Mouse (Mus musculus) heart, embryonic 14.5 days (tissue): ENCODE measurements around the gene Cnbd2. TPM values are rescaled to one million over a fixed set of nuclear protein-coding genes. Genes with fewer than 3 reads are reported as not detected.

ENCODE experiments used
- ATAC-seq: fragments of 200-750 bp; cut with Nextera tagmentation; 2 replicates; pipeline ENCODE4 v1.8.0; 2017; ENCODE audit warnings: low read depth, moderate TSS enrichment; ENCODE audit not compliant: insufficient number of reproducible peaks, insufficient read depth, low FRiP score
- H3K27ac ChIP-seq, 2 experiments: fragments of 200-500 bp in 1 of 2; fragments of 300-500 bp in 1 of 2; sonication (generic) in 1 of 2; replicated peaks in 1 of 2; 2 replicates each; pipeline ENCODE4 v1.5.1; 2012 to 2014; ENCODE audit warnings: low read depth in 2 of 2, low read length in 2 of 2, control low read depth in 1 of 2, mild to moderate bottlenecking in 1 of 2, mixed read lengths in 1 of 2; ENCODE audit not compliant: control insufficient read depth in 1 of 2, insufficient read depth in 1 of 2
- H3K27me3 ChIP-seq: fragments of 300-500 bp; sonication (generic); 2 replicates; pipeline ENCODE4 v1.6.1; 2014; ENCODE audit warnings: mild to moderate bottlenecking, low read length, control low read depth; ENCODE audit not compliant: control insufficient read depth, insufficient read depth
- H3K36me3 ChIP-seq: fragments of 300-500 bp; sonication (generic); 2 replicates; pipeline ENCODE4 v1.6.1; 2014; ENCODE audit warnings: mild to moderate bottlenecking, control low read depth, low read length, mixed read lengths; ENCODE audit not compliant: control insufficient read depth, insufficient read depth
- H3K4me1 ChIP-seq, 2 experiments: fragments of 200-500 bp in 1 of 2; fragments of 300-500 bp in 1 of 2; sonication (generic) in 1 of 2; 2 replicates each; pipeline ENCODE4 v1.6.1; 2012 to 2014; ENCODE audit warnings: low read length in 2 of 2, control low read depth in 1 of 2, mixed read lengths in 1 of 2; ENCODE audit not compliant: control insufficient read depth in 2 of 2, insufficient read depth in 2 of 2
- H3K4me2 ChIP-seq: fragments of 300-500 bp; sonication (generic); 2 replicates; pipeline ENCODE4 v1.6.1; 2014; ENCODE audit warnings: mild to moderate bottlenecking, low read length
- H3K4me3 ChIP-seq, 2 experiments: fragments of 200-500 bp in 1 of 2; fragments of 300-500 bp in 1 of 2; sonication (generic) in 1 of 2; 2 replicates each; pipeline ENCODE4 v1.5.1; 2012 to 2014; ENCODE audit warnings: low read length in 2 of 2, mild to moderate bottlenecking in 2 of 2, control low read depth in 1 of 2, low read depth in 1 of 2, moderate library complexity in 1 of 2; ENCODE audit not compliant: control insufficient read depth in 1 of 2, insufficient read depth in 1 of 2
- H3K9ac ChIP-seq: fragments of 300-500 bp; sonication (generic); 2 replicates; pipeline ENCODE4 v1.6.1; 2014; ENCODE audit warnings: mild to moderate bottlenecking, low read length
- H3K9me3 ChIP-seq: fragments of 300-500 bp; sonication (generic); 2 replicates; pipeline ENCODE4 v1.6.1; 2016; ENCODE audit warnings: low read length, control low read depth; ENCODE audit not compliant: control insufficient read depth
- WGBS: fragments of 180-500 bp; shearing (Covaris S2); extraction: QIAGEN DNeasy Blood & Tissue Kit; methylation state at CpG from one replicate; pipeline ENCODE4 v1.1.7; 2014; 5-methylcytosine and 5-hydroxymethylcytosine counted together
- polyA plus RNA-seq: library from polyadenylated mRNA; unstranded; fragments of >200 nt; fragmentation: Nextera tagmentation; extraction: Ambion mirVana; gene quantifications from 2 replicates; pipeline ENCODE4 v1.2.1, GENCODE M21; 2014

Cnbd2 gene
- polyA plus RNA-seq, 1 experiment from 2014 or later, result 3.7 TPM

DNA sequence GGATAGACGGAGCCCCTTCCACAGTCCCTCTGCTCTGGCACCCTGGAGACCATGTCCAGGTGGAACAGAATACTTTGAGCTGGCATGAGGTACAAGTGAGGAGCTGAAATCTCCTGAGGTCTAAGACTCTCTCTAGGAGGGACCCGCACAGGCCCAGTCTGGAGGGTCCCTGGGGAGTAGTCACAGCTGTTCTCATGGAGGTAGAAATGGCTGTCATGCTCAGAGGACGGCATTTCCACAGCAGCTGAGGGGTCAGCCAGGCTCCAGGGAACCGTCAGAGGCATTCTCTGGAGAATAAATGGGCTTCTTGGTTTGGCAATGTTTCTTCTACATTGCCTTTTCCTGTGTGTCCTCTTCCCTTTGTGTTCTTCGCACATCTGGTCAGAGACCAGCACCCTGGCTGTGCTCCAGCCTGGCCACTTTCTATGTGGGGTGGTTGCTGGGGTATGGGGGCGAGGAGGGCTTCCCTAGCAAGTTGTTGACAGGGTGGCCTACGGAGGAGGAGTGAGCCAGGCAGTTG is 19.4 kb downstream of the Cnbd2 start:
- Histone ChIP-seq H3K36me3 (no peaks in the 10 kb centered on the region), H3K9me3 (no peaks in the 10 kb centered on the region), H3K4me3 (no peak overlapping the region), H3K27me3 (no peaks in the 10 kb centered on the region), H3K27ac (no peak overlapping the region), H3K4me1 (no peaks in the 10 kb centered on the region), H3K4me2 (no peak overlapping the region), H3K9ac (no peak overlapping the region)
- 70% methylated on average over 7 of the region's 7 CpGs for whole genome bisulfite sequencing
- ATAC-seq, result no peak

DNA sequence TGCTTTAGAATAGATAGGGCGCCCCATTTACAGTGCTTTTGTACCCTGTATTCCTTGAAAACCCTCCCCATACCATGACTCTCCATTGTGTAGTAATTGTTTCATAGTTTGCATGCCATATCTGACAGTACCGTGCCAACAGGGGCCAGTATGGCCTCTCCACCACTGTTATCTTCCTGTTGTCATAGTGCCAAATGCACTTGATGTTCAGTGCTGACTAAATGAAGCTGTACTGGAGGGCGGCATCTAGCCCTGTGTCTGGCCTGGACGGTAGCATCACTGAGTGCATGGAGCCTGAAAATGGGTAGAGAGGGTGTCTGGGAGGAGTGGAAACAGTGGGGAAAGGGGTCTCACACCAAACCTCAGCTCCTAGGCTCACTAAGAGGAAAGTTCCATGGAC is 28.0 kb downstream of the Cnbd2 start:
- Histone ChIP-seq H3K36me3 (no peaks in the 10 kb centered on the region), H3K9ac (no peak overlapping the region), H3K27ac (no peak overlapping the region), H3K4me3 (no peak overlapping the region), H3K9me3 (no peaks in the 10 kb centered on the region), H3K27me3 (no peaks in the 10 kb centered on the region), H3K4me2 (no peak overlapping the region), H3K4me1 (peaks cover 4 to 7% of the 10 kb centered on the region in 2 experiments)
- no peak for ATAC-seq
- 48% methylated on average over 4 of the region's 4 CpGs for WGBS

DNA sequence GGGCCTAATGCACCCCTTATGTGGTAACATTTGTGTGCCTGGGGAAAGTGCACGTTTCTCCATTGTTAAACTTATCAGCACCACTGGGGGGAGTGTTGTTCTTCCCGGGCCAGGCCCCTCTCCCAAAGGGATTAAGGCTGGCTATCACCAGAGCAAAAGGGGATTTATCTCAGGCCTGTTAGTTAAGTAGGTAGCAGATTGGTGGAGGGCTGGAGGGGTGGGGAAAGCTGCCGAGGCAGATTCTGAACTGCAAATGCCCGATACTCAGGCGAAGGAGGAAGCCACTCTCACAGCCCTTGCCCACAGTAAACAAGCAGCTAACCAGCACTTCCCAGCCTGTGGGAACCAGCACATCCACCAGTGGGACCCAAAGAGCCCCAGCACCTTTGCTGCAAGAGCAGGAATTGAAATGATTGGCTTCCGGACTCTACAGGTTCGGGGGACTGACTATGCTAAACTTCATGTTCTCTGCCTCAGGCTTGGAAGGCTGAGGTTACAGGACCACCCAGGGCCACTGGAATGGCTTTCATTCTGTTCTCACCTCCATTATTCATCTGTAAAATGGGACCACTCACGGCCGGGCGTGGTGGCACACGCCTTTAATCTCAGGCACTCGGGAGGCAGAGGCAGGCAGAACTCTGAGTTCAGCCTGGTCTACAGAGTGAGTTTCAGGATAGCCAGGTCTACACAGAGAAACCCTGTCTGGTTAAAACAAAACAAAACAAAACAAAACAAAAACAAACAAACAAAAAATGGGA is 32.9 kb downstream of the Cnbd2 start:
- Histone ChIP-seq H3K36me3 (no peaks in the 10 kb centered on the region), H3K4me2 (no peak overlapping the region), H3K9ac (no peak overlapping the region; the same call in 1 of the 2 replicates), H3K27me3 (no peaks in the 10 kb centered on the region), H3K9me3 (no peaks in the 10 kb centered on the region), H3K4me3 (no peak overlapping the region), H3K4me1 (peaks cover 4 to 8% of the 10 kb centered on the region in 2 experiments), H3K27ac (peak overlapping the region in 1 of 2 experiments; percentile 5; a peak in 1 of 4 replicates)
- no peak for ATAC-seq
- WGBS, result 46% methylated on average over 12 of the region's 12 CpGs

DNA sequence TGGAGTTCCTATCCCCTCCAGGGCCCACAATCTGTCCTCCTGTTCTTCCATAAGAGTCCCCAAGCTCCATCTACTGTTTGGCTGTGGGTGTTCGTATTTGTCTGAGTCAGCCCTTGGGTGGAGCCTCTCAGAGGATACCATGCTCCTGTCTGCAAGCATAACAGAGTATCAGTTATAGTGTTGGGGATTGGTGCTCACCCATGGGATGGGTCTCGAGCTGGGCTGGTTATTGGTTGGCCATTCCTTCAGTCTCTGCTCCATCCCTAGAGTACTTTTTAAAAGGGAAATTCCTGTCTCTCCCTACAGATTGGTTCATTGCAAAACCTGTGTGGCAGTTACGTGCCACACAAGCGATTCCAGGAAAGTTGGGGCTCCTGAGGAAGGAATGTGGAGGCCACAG is 36.7 kb downstream of the Cnbd2 start:
- WGBS, result 76% methylated on average over 4 of the region's 4 CpGs
- H3K4me1 ChIP-seq, result peaks cover 4 to 8% of the 10 kb centered on the region in 2 experiments

DNA sequence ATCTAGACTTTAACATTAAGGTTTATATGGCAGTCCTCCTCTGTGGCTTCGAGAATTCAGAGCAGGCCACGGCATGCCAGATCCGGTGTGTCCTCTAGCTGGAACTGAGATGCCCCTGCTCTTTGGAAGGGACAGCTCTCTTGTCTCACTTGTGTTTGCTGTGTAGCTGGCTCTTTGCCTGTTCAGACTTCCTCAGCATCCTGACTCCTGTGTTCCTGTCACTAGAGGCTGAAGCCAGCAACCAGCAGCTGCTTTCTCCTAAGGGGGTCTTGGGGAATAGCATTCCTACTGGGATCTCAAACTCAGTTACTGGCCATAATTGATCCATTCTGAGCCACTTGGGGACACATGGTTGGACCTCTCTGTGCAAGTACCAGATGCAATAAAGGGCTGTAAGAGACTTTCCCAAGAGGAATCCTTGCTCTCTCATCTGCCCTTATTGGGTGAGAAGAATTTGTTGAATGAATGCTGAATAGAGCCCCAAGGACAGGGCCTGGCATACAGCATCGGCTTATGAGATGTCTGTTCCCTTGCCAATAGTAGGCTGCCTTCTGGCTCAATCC is 37.3 kb downstream of the Cnbd2 start:
- Histone ChIP-seq H3K9me3 (no peaks in the 10 kb centered on the region), H3K27me3 (no peaks in the 10 kb centered on the region), H3K9ac (no peak overlapping the region), H3K4me2 (no peak overlapping the region), H3K4me3 (no peak overlapping the region), H3K36me3 (no peaks in the 10 kb centered on the region), H3K27ac (no peak overlapping the region), H3K4me1 (peaks cover 4 to 8% of the 10 kb centered on the region in 2 experiments)
- ATAC-seq, result no peak
- WGBS, result 80% methylated on average over 4 of the region's 4 CpGs

More for the DNA sequence above, 36.7 kb downstream of the Cnbd2 start:
- ATAC-seq, result no peak
- H3K36me3 ChIP-seq, result no peaks in the 10 kb centered on the region
- H3K9ac ChIP-seq, result no peak overlapping the region
- no peaks in the 10 kb centered on the region for H3K27me3 ChIP-seq
- no peak overlapping the region for H3K27ac ChIP-seq
- H3K9me3 ChIP-seq, result no peaks in the 10 kb centered on the region
- no peak overlapping the region for H3K4me2 ChIP-seq
- H3K4me3 ChIP-seq, result no peak overlapping the region

DNA sequence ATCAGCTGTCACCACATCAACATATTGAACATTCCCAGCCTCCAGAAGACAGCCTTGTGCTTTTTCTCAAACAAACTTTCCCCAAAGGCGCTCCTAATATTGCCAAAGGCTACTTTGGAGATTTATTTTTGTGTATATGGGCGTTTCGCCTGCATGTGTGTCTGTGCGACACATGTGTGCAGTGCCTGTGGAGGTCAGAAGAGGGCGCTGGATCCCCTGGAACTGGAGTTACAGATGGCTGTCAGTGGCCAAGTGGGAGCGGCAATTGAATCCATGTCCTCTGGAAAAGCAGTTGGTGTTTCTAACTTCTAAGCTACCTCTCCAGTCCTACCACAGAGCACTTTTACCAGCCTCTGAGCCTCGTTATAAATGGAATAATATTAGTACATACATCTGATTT is 39.1 kb downstream of the Cnbd2 start:
- 81% methylated on average over 7 of the region's 7 CpGs for WGBS
- ATAC-seq, result no peak
- H3K4me2 ChIP-seq, result no peak overlapping the region

DNA sequence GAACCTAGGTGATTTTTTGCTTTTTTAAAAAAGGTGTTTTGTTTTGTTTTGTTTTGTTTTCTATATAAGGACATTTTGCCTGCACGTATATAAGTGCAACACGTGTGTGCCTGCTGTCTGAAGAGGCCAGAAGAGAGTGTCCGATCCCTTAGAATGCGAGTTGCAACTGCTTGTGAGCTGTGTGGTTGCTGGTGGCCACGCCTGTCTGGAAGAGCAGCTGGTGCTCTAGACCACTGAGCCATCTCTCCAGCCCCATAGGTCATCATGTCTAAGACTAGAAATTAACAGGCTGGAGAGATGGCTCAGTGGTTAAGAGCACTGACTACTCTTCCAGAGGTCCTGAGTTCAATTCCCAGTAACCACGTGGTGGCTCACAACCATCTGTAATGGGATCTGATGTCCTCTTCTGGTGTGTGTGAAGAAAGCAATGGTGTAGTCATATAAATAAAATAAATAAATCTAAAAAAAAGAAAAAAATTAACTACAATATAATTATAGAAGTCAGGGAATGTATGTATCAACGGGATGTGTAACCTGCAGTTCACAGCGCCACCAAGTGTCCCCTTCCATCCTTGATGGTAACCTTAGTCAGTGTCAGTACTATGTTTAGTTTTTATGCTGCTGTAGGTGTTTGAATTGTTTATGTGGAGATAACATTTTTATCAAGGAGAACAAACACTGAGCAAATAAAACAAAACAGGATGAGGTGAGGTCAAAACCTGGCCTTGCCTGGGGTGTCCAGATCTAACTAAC is 40.5 kb downstream of the Cnbd2 start:
- no peak overlapping the region for H3K27ac ChIP-seq
- H3K9me3 ChIP-seq, result no peaks in the 10 kb centered on the region
- H3K4me3 ChIP-seq, result no peak overlapping the region
- H3K4me2 ChIP-seq, result no peak overlapping the region
- H3K4me1 ChIP-seq, result peaks cover 0 to 2% of the 10 kb centered on the region in 2 experiments; a peak in 1 of 4 replicates
- 70% methylated on average over 8 of the region's 8 CpGs for WGBS
- no peaks in the 10 kb centered on the region for H3K36me3 ChIP-seq
- ATAC-seq, result no peak
- H3K9ac ChIP-seq, result no peak overlapping the region
- H3K27me3 ChIP-seq, result no peaks in the 10 kb centered on the region

More for the DNA sequence above, 39.1 kb downstream of the Cnbd2 start:
- peaks cover 0 to 2% of the 10 kb centered on the region in 2 experiments; a peak in 1 of 4 replicates for H3K4me1 ChIP-seq
- H3K27ac ChIP-seq, result no peak overlapping the region
- no peak overlapping the region for H3K9ac ChIP-seq
- no peaks in the 10 kb centered on the region for H3K27me3 ChIP-seq
- no peaks in the 10 kb centered on the region for H3K36me3 ChIP-seq
- no peak overlapping the region for H3K4me3 ChIP-seq
- no peaks in the 10 kb centered on the region for H3K9me3 ChIP-seq
